Mouse (Mus musculus): Measurements from ENCODE around the gene Fnip2. TPM values are rescaled to one million over a fixed set of nuclear protein-coding genes. Genes with fewer than 3 reads are reported as not detected.

The Fnip2 gene
- total and polyA plus RNA-seq, 3 experiments = 0.21 to 0.71 (median 0.31) TPM

DNA sequence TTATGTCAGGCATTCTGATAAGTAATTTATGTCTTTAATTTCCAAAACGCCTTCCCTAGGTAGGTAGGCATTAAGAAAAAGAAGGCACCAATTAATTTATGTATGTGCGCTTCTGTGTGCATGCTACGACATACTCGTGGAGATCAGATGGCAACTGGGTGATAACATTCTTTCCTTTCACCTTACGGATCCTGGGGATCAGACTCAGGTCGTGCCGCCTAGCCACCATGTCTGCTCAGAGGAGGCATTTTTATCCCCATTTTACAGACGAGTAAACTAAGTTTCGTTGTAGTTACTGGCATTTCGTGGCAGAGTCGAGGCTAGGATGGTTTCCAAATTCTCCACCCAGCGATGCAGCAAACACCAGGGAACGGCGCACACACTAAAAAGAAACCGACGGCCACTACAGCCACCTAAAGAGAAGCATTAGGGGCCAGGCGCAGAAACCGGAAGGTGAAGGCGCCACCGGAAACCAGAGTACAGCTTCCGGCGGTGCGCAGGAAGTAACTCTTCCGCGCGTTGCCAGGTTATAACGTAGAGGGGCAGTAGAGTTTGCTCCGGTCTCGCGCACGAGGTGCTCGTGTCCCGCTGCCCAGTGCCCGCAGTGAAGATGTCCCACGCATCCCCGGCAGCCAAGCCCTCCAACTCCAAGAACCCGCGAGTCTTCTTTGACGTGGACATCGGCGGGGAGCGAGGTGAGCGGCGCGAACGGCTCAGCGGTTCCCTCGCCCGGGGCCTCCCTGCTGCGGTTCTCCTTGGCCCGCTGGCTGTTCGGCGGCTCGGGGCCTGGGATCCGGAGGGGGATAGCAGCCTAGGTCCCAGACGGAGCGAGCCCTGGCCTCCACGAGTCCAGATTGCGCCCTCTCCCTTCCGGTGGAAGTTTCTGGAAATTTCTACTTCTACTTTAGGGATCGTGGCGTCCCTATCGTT, 23.5 kb upstream of the Fnip2 start, which contains the start of gene Ppid (continued):
- TF ChIP-seq SIN3A (IDR thresholded peaks at IDR 0.05; ENCODE audit: low read length) = peak; percentile 87

DNA sequence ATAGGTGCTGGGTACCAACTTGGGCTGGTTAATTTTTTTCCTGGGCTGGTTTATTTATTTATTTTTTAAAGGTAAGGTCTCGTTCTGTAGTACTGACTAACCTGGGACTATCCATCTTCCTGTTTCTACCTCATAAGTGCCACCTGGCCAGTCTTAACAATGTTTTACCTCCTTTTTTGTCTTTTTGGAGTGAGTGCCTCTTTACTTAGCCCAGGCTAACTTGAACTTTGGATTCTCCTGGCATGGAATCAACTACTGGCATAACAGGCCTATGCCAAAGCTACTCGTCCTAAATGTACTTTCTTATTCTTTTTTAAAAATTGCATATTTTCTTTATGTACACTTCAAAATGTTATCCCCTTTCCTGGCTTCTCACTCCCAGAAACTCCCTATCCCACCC, 22.1 kb upstream of the Fnip2 start:
- DNase-seq (ENCODE audit: extremely low read depth) = no peak
- Histone ChIP-seq H3K4me2 (ENCODE audit: insufficient read depth, low read depth, poor library complexity, severe bottlenecking) (no peak overlapping the region), H3K79me2 (replicated peaks; ENCODE audit: control insufficient read depth, extremely low read depth, insufficient read depth, poor library complexity, severe bottlenecking) (peaks cover 32% of the 10 kb centered on the region), H3K27me3 (replicated peaks) (no peaks in the 10 kb centered on the region), H3K36me3 (replicated peaks in 1 of 2; ENCODE audit: control insufficient read depth in 1 of 2, insufficient read depth in 1 of 2, low read length in 1 of 2) (peaks cover 6 to 16% of the 10 kb centered on the region in 2 experiments), H3K27ac (ENCODE audit: insufficient read depth, low read depth) (no peak overlapping the region), H3K9me3 (replicated peaks; ENCODE audit: low read length) (no peaks in the 10 kb centered on the region), H3K4me1 (ENCODE audit: control insufficient read depth in 1 of 2, insufficient read depth in 2 of 2) (peaks cover 6 to 21% of the 10 kb centered on the region in 2 experiments; a peak in 3 of 4 replicates), H3K9ac (ENCODE audit: insufficient read depth, low read depth) (no peak overlapping the region), H3K4me3 (replicated peaks in 1 of 3; ENCODE audit: low read depth in 2 of 3, low read length in 2 of 3, poor library complexity in 1 of 3) (no peak overlapping the region)
- in situ Hi-C loops (cut with MboI; ENCODE audit: low pct_ligation_motif_present, low pct_unique_long_range_greater_than_20kb, low sequenced_read_pairs) = loop anchor here (5.0 to 25.0 kb wide), 2 partner anchors 387 to 627 kb away; no protein-coding TSS in a partner anchor
- TF ChIP-seq ZNF384 (IDR thresholded peaks at IDR 0.05; ENCODE audit: low read depth, low read length) = no peak
- no peak for TF ChIP-seq NRF1 (IDR thresholded peaks at IDR 0.05; ENCODE audit: low read depth, low read length)
- TF ChIP-seq ZKSCAN1 (IDR thresholded peaks at IDR 0.05; ENCODE audit: borderline replicate concordance, low read depth, low read length) = no peak
- TF ChIP-seq USF1 (IDR thresholded peaks at IDR 0.05; ENCODE audit: low read depth, low read length) = no peak
- no peak for TF ChIP-seq ELF1 (IDR thresholded peaks at IDR 0.05; ENCODE audit: low read depth, low read length)
- dilution Hi-C loops (cut with MboI; ENCODE audit: extremely low pct_ligation_motif_present, extremely low pct_unique_long_range_greater_than_20kb, low sequenced_read_pairs) = loop anchor here (25.0 kb wide), 1 partner anchor 377 kb away; no protein-coding TSS in a partner anchor

DNA sequence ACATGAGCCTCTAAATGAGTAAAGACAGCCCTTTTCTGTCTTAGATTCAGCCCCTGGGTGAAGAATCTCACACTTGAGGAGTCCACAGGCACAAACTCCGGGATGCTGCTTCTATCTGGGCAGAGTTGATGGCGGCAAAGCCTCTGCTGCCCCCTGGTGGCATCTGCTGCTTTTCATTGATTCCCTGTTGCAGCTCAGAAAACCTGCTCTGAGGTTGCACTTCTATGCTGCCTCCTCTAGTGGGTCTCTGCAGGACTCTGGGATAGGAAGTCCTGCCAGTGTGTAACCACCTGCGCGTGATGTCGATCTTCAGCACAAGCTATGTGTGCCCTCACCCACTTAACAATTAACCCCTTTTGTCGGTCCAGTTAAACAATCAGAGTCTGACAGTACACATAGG, 19.2 kb upstream of the Fnip2 start:
- Histone ChIP-seq H3K4me2 (ENCODE audit: insufficient read depth, low read depth, poor library complexity, severe bottlenecking) (peak overlapping the region; percentile 39; the same call in 1 of the 2 replicates), H3K27ac (ENCODE audit: insufficient read depth, low read depth) (no peak overlapping the region), H3K4me1 (ENCODE audit: control insufficient read depth in 1 of 2, insufficient read depth in 2 of 2) (peaks cover 3 to 6% of the 10 kb centered on the region in 2 experiments; a peak in 2 of 4 replicates), H3K9ac (ENCODE audit: insufficient read depth, low read depth) (no peak overlapping the region), H3K36me3 (replicated peaks in 1 of 2; ENCODE audit: control insufficient read depth in 1 of 2, insufficient read depth in 1 of 2, low read length in 1 of 2) (no peaks in the 10 kb centered on the region), H3K4me3 (replicated peaks in 1 of 3; ENCODE audit: low read depth in 2 of 3, low read length in 2 of 3, poor library complexity in 1 of 3) (no peak overlapping the region), H3K9me3 (replicated peaks; ENCODE audit: low read length) (no peaks in the 10 kb centered on the region), H3K27me3 (replicated peaks) (peaks cover 10% of the 10 kb centered on the region), H3K79me2 (replicated peaks; ENCODE audit: control insufficient read depth, extremely low read depth, insufficient read depth, poor library complexity, severe bottlenecking) (peaks cover 6% of the 10 kb centered on the region)
- TF ChIP-seq ELF1 (IDR thresholded peaks at IDR 0.05; ENCODE audit: low read depth, low read length) (peak; percentile 61; the same call in 1 of the 2 replicates), CTCF (conservative IDR thresholded peaks at IDR 0.05 in 1 of 2, IDR thresholded peaks at IDR 0.05 in 1 of 2; ENCODE audit: low read depth in 2 of 2, low read length in 2 of 2) (peak; percentile 81 to 99), IRF4 (IDR thresholded peaks at IDR 0.05; ENCODE audit: low read depth, low read length) (peak; percentile 51; the same call in 1 of the 2 replicates), POLR2A (IDR thresholded peaks at IDR 0.05; ENCODE audit: low read depth, low read length) (no peak), MAX (IDR thresholded peaks at IDR 0.05; ENCODE audit: low read length) (no peak), HCFC1 (IDR thresholded peaks at IDR 0.05; ENCODE audit: low read depth, low read length) (peak; percentile 35; the same call in 1 of the 2 replicates), NELFE (IDR thresholded peaks at IDR 0.05; ENCODE audit: low read depth, low read length) (peak; percentile 60; the same call in 1 of the 2 replicates), ZC3H11A (IDR thresholded peaks at IDR 0.05; ENCODE audit: low read depth, low read length) (peak; percentile 40; the same call in 1 of the 2 replicates), ZKSCAN1 (IDR thresholded peaks at IDR 0.05; ENCODE audit: borderline replicate concordance, low read depth, low read length) (no peak), USF1 (IDR thresholded peaks at IDR 0.05; ENCODE audit: low read depth, low read length) (no peak), RAD21 (IDR thresholded peaks at IDR 0.05; ENCODE audit: low read depth, low read length) (peak; percentile 90), ZMIZ1 (IDR thresholded peaks at IDR 0.05; ENCODE audit: low read depth, low read length) (no peak), ZNF384 (IDR thresholded peaks at IDR 0.05; ENCODE audit: low read depth, low read length) (no peak), GABPA (IDR thresholded peaks at IDR 0.05; ENCODE audit: insufficient replicate concordance, low read depth, low read length) (no peak), BHLHE40 (IDR thresholded peaks at IDR 0.05; ENCODE audit: low read depth, low read length) (peak; percentile 61), NRF1 (IDR thresholded peaks at IDR 0.05; ENCODE audit: low read depth, low read length) (peak; percentile 47), MEF2A (IDR thresholded peaks at IDR 0.05; ENCODE audit: borderline replicate concordance, low read depth, low read length) (0 out of 2 replicates have a peak, but pooled peaks have one; percentile 35), ETS1 (conservative IDR thresholded peaks at IDR 0.05; ENCODE audit: low read depth, low read length) (no peak), KAT2A (IDR thresholded peaks at IDR 0.05; ENCODE audit: insufficient replicate concordance, low read length) (no peak), SMC3 (IDR thresholded peaks at IDR 0.05; ENCODE audit: low read depth, low read length) (peak; percentile 89), CHD1 (IDR thresholded peaks at IDR 0.05; ENCODE audit: low read depth, low read length) (no peak), USF2 (conservative IDR thresholded peaks at IDR 0.05; ENCODE audit: low read depth, low read length) (no peak)
- in situ Hi-C loops (cut with MboI; ENCODE audit: low pct_ligation_motif_present, low pct_unique_long_range_greater_than_20kb, low sequenced_read_pairs) (loop anchor here (5.0 to 25.0 kb wide), 2 partner anchors 385 to 625 kb away; no protein-coding TSS in a partner anchor), dilution Hi-C loops (cut with MboI; ENCODE audit: extremely low pct_ligation_motif_present, extremely low pct_unique_long_range_greater_than_20kb, low sequenced_read_pairs) (loop anchor here (25.0 kb wide), 1 partner anchor 375 kb away; no protein-coding TSS in a partner anchor)
- DNase-seq (ENCODE audit: extremely low read depth) = peak; percentile 91

Data from CH12.LX (cell line).